Mouse (Mus musculus) heart, embryonic 12.5 days (tissue): ENCODE measurements around the gene Lgi4. TPM values are rescaled to one million over a fixed set of nuclear protein-coding genes. Genes with fewer than 3 reads are reported as not detected.

Experiments
- ATAC-seq: fragments of 200-750 bp; cut with Nextera tagmentation; 2 replicates; pipeline ENCODE4 v1.8.0; 2017; ENCODE audit warnings: moderate TSS enrichment, moderate library complexity; ENCODE audit not compliant: insufficient number of reproducible peaks, low FRiP score
- H3K27ac ChIP-seq: fragments of 300-500 bp; sonication (generic); 2 replicates; pipeline ENCODE4 v1.5.1; 2016; ENCODE audit warnings: mild to moderate bottlenecking, moderate library complexity; ENCODE audit not compliant: poor library complexity, severe bottlenecking
- H3K27me3 ChIP-seq: fragments of 300-500 bp; sonication (generic); replicated peaks from 2 replicates; pipeline ENCODE4 v1.6.1; 2016; ENCODE audit warnings: mild to moderate bottlenecking, moderate library complexity
- H3K36me3 ChIP-seq: fragments of 300-500 bp; sonication (generic); 2 replicates; pipeline ENCODE4 v1.6.1; 2016; ENCODE audit warnings: mild to moderate bottlenecking, moderate library complexity
- H3K4me1 ChIP-seq: fragments of 300-500 bp; sonication (generic); replicated peaks from 2 replicates; pipeline ENCODE4 v1.6.1; 2016; ENCODE audit warnings: mild to moderate bottlenecking
- H3K4me2 ChIP-seq: fragments of 300-500 bp; sonication (generic); 2 replicates; pipeline ENCODE4 v1.6.1; 2016; ENCODE audit warnings: mild to moderate bottlenecking, moderate library complexity
- H3K4me3 ChIP-seq: fragments of 300-500 bp; sonication (generic); 2 replicates; pipeline ENCODE4 v1.5.1; 2016; ENCODE audit warnings: mild to moderate bottlenecking
- H3K9ac ChIP-seq: fragments of 300-500 bp; sonication (generic); 2 replicates; pipeline ENCODE4 v1.6.1; 2016; ENCODE audit warnings: mild to moderate bottlenecking, moderate library complexity
- H3K9me3 ChIP-seq: fragments of 300-500 bp; sonication (generic); replicated peaks from 2 replicates; pipeline ENCODE4 v1.6.1; 2016; ENCODE audit warnings: mild to moderate bottlenecking, moderate library complexity
- WGBS: fragments of 180-500 bp; shearing (Covaris S2); methylation state at CpG from one replicate; pipeline ENCODE4 v1.1.7; 2016; 5-methylcytosine and 5-hydroxymethylcytosine counted together
- polyA plus RNA-seq: library from polyadenylated mRNA; unstranded; fragments of >200 nt; fragmentation: Nextera tagmentation; extraction: Ambion mirVana; gene quantifications from 2 replicates; pipeline ENCODE4 v1.2.1, GENCODE M21; 2016

Gene Lgi4
- polyA plus RNA-seq, 1 experiment from 2014 or later, result 0.14 TPM

DNA sequence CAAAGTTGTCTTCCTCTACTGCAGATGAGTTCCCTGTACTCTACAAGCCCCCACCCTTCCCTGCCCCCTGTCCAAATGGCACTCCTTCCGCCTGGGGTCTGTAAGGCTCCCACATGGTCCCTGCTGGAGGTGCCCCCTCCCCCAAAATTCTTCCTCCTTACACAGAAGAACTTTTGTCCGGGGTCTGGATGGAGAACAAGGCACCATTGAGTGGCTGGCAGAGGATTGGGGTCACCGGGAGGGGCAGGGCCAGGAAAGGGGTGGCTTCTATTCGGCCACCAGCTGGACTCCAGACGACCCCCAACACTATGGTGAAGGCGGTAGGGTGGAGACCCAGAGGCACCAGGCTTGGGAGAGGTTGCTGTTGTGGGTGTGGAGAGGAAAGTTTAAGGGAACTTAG, 18.3 kb downstream of the Lgi4 start:
- H3K9me3 ChIP-seq, result peaks cover 4% of the 10 kb centered on the region
- 54% methylated on average over 6 of the region's 6 CpGs for WGBS
- no peak overlapping the region for H3K4me3 ChIP-seq
- H3K36me3 ChIP-seq, result no peaks in the 10 kb centered on the region
- no peak overlapping the region for H3K9ac ChIP-seq
- H3K4me1 ChIP-seq, result no peaks in the 10 kb centered on the region
- no peaks in the 10 kb centered on the region for H3K27me3 ChIP-seq
- no peak overlapping the region for H3K4me2 ChIP-seq
- peak; percentile 39 for ATAC-seq
- no peak overlapping the region for H3K27ac ChIP-seq

DNA sequence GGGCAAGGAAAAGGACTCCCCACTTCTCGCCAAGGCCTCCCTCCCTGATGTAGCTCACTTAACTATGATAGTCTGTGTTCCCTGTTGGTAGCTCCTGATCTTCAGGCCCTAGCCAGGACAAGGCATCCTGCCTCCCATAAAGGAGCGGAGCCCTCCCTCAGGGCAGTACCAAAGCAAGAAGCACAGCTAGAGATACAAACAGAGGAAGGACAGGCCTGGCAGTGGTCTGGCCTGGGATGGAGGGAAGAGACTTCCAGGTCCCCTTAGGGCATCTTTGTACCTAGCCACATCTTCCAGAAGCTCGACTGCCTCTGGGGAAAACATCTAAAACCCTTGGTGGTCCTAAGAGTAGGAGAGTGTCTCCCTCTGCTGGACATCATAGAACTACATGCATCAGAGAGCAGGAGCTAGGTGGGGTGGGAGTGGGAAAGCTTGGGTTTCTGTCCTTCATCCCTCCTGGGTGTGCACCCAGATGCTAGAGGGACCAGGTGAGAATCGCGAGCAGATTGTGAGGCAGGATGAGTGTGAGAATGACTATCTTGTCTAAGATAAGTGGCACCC, 18.8 kb downstream of the Lgi4 start:
- peaks cover 4% of the 10 kb centered on the region for H3K9me3 ChIP-seq
- 32% methylated on average over 5 of the region's 5 CpGs for WGBS
- no peak overlapping the region for H3K9ac ChIP-seq
- H3K36me3 ChIP-seq, result no peaks in the 10 kb centered on the region
- H3K27ac ChIP-seq, result no peak overlapping the region
- no peak overlapping the region for H3K4me2 ChIP-seq
- no peak overlapping the region for H3K4me3 ChIP-seq
- H3K27me3 ChIP-seq, result no peaks in the 10 kb centered on the region
- no peaks in the 10 kb centered on the region for H3K4me1 ChIP-seq
- 0 out of 2 replicates have a peak, but pooled peaks have one; percentile 29 for ATAC-seq

- Histone ChIP-seq H3K27me3 (no peaks in the 10 kb centered on the region), H3K4me2 (no peak overlapping the region), H3K27ac (no peak overlapping the region), H3K4me1 (no peaks in the 10 kb centered on the region), H3K4me3 (no peak overlapping the region), H3K9me3 (peaks cover 4% of the 10 kb centered on the region), H3K9ac (no peak overlapping the region), H3K36me3 (no peaks in the 10 kb centered on the region)
- no peak for ATAC-seq
- WGBS, result 82% methylated on average over 8 of the region's 8 CpGs
These were observed 20.5 kb downstream of the Lgi4 start for GRCm38 (mm10) chr7:31079670-31080069.

DNA sequence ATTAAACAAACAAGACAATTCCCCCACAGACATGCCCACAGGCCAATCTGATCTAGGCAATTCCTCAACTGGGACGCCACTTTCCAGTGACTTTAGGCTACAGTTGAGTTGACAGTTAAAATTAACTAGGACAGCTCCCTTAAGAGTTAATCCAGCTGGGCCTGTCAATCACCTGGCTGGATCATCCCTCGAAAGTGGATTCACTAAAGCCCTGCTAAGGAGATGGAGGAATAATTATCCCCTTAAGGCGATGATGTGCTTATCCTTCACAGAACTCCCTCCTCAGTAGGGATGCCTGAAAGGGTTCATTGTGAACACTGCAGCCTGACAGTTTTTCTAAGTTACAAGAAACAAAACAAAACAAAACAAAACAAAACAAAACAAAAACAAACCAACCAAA, 21.5 kb downstream of the Lgi4 start:
- no peak for ATAC-seq
- Histone ChIP-seq H3K27ac (no peak overlapping the region), H3K4me1 (peaks cover 5% of the 10 kb centered on the region; the same call in 1 of the 2 replicates), H3K4me2 (no peak overlapping the region), H3K9me3 (peaks cover 4% of the 10 kb centered on the region), H3K9ac (no peak overlapping the region), H3K36me3 (no peaks in the 10 kb centered on the region), H3K27me3 (no peaks in the 10 kb centered on the region), H3K4me3 (no peak overlapping the region)
- 55% methylated on average over 3 of the region's 3 CpGs for WGBS

DNA sequence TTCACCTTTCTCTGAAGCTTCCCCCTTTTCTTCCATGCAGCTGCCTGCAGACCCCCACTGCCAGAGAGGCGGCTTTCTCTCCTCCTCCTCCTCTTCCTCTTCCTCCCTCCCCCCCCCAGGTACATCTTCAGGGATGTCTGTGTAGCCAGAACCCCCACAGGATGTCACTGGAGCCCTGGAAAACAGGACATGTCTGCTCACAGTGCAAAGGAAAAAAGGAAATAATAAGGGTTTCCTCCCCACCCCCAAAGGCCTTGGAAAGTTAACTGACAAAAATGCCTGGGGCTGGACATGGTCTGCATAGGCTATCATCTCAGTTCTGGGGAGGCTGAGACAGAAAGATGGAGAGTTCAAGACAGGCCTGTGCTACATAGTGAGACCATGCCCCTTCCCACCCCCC, 22.0 kb downstream of the Lgi4 start:
- no peak for ATAC-seq
- H3K27ac ChIP-seq, result no peak overlapping the region
- peaks cover 5% of the 10 kb centered on the region; the same call in 1 of the 2 replicates for H3K4me1 ChIP-seq
- no peak overlapping the region for H3K4me3 ChIP-seq
- H3K4me2 ChIP-seq, result no peak overlapping the region
- WGBS, result 24% methylated on average over 1 of the region's 1 CpGs
- no peaks in the 10 kb centered on the region for H3K36me3 ChIP-seq
- H3K9me3 ChIP-seq, result peaks cover 4% of the 10 kb centered on the region
- H3K27me3 ChIP-seq, result no peaks in the 10 kb centered on the region
- no peak overlapping the region for H3K9ac ChIP-seq

- Histone ChIP-seq H3K4me1 (peaks cover 5% of the 10 kb centered on the region; the same call in 1 of the 2 replicates), H3K36me3 (no peaks in the 10 kb centered on the region), H3K4me3 (no peak overlapping the region), H3K9me3 (peaks cover 4% of the 10 kb centered on the region), H3K4me2 (no peak overlapping the region), H3K9ac (no peak overlapping the region), H3K27ac (no peak overlapping the region), H3K27me3 (no peaks in the 10 kb centered on the region)
- no peak for ATAC-seq
These were observed 23.0 kb downstream of the Lgi4 start for GRCm38 (mm10) chr7:31082106-31082505.

- WGBS, result 60% methylated on average over 14 of the region's 14 CpGs
- no peaks in the 10 kb centered on the region for H3K36me3 ChIP-seq
- H3K4me1 ChIP-seq, result peaks cover 9% of the 10 kb centered on the region; the same call in 1 of the 2 replicates
- 0 out of 2 replicates have a peak overlapping the region, but pooled peaks have one; percentile 5 for H3K9ac ChIP-seq
- ATAC-seq, result no peak; the same call in 1 of the 2 replicates
- no peaks in the 10 kb centered on the region for H3K27me3 ChIP-seq
- H3K4me3 ChIP-seq, result no peak overlapping the region
- no peak overlapping the region for H3K27ac ChIP-seq
- H3K9me3 ChIP-seq, result peaks cover 4% of the 10 kb centered on the region
- no peak overlapping the region for H3K4me2 ChIP-seq
These were observed 23.9 kb downstream of the Lgi4 start for GRCm38 (mm10) chr7:31082831-31083588.

DNA sequence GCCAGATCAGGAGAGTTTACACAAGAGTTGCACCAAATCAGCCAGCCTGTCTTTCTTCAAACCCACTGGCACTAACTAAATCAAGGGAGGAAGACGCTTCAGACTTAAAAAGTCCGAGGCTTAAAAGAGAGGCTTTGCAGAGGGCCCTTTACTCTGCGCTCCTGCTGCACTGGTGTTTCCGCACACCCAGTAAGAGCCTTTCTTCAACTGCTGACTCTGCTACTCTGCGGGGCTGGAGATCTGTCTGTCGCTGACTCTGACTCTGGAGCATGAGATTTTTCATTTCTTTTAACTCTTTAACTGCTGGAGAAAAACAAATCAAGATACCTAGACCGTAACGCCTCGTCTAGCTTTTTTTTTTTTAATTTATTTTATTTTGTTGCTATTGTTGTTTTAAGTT, 25.0 kb downstream of the Lgi4 start:
- no peak overlapping the region for H3K27ac ChIP-seq
- no peak overlapping the region for H3K4me2 ChIP-seq
- H3K4me1 ChIP-seq, result peaks cover 10% of the 10 kb centered on the region; the same call in 1 of the 2 replicates
- no peaks in the 10 kb centered on the region for H3K27me3 ChIP-seq
- peaks cover 4% of the 10 kb centered on the region for H3K9me3 ChIP-seq
- no peak overlapping the region for H3K9ac ChIP-seq
- no peaks in the 10 kb centered on the region for H3K36me3 ChIP-seq
- H3K4me3 ChIP-seq, result no peak overlapping the region
- WGBS, result 55% methylated on average over 9 of the region's 9 CpGs
- ATAC-seq, result no peak

- ATAC-seq, result no peak
- H3K27me3 ChIP-seq, result no peaks in the 10 kb centered on the region
- peaks cover 4% of the 10 kb centered on the region for H3K9me3 ChIP-seq
- H3K27ac ChIP-seq, result no peak overlapping the region
- 33% methylated on average over 3 of the region's 3 CpGs for WGBS
- H3K4me1 ChIP-seq, result peaks cover 10% of the 10 kb centered on the region; the same call in 1 of the 2 replicates
- no peaks in the 10 kb centered on the region for H3K36me3 ChIP-seq
- H3K4me3 ChIP-seq, result no peak overlapping the region
- H3K4me2 ChIP-seq, result no peak overlapping the region
- no peak overlapping the region for H3K9ac ChIP-seq
These were observed 26.0 kb downstream of the Lgi4 start for GRCm38 (mm10) chr7:31085171-31085570.

DNA sequence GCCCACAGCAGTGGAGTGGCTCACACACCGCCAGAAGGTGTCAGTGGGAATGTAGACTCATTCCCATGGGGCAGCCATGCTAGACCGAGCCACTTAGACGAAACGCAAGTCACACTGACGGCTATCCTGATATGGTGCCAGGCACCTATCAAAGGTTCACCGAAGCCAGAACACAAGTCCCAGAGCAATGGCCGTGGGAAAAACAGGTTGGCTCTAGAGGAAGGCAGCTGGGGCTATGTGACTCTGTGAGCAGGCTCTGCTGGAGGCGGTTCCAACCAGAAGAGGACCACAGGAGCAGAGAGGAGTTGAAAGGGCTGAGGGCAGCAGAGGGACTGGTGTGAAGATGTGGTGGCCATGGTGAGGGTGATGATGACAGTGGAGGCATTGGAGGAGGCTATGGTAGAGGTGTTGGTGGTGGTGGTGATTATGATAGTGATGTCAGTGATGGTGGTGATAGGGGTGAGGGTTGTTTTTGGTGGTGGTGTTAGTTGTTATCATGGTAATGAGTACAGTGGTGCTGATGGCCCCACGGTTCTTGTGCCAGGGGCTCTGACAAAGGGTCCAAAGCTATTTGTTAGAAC, 27.1 kb downstream of the Lgi4 start:
- 78% methylated on average over 9 of the region's 9 CpGs for WGBS

DNA sequence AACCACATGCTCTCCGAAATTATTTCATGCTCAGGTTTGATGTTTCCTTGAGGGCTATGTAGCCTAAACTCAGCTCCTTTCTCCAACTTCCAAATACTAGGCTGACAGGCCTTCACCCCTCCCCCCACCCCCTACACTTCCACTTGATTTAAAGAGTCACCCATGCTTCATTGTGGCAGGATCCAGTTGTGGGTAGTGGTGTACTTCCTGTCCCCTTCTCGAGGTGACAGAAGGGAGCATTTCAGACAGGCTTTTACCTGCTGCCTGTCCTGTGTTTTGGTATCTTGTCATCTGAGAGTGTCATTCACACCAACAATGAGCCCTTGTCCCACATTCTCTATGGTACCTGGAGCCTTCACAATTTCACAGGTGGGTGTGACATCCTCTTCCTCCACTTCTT, 28.1 kb downstream of the Lgi4 start:
- Histone ChIP-seq H3K36me3 (no peaks in the 10 kb centered on the region), H3K27ac (no peak overlapping the region), H3K4me1 (peaks cover 10% of the 10 kb centered on the region; the same call in 1 of the 2 replicates), H3K4me3 (no peak overlapping the region), H3K4me2 (no peak overlapping the region), H3K9ac (no peak overlapping the region), H3K9me3 (no peaks in the 10 kb centered on the region), H3K27me3 (no peaks in the 10 kb centered on the region)
- WGBS, result 43% methylated on average over 2 of the region's 2 CpGs
- ATAC-seq, result no peak

More for the DNA sequence above, 27.1 kb downstream of the Lgi4 start:
- H3K27me3 ChIP-seq, result no peaks in the 10 kb centered on the region
- H3K36me3 ChIP-seq, result no peaks in the 10 kb centered on the region
- H3K4me2 ChIP-seq, result no peak overlapping the region
- no peak overlapping the region for H3K9ac ChIP-seq
- no peak overlapping the region for H3K4me3 ChIP-seq
- no peaks in the 10 kb centered on the region for H3K9me3 ChIP-seq
- no peak overlapping the region for H3K27ac ChIP-seq
- H3K4me1 ChIP-seq, result peaks cover 10% of the 10 kb centered on the region; the same call in 1 of the 2 replicates
- ATAC-seq, result no peak
